Mouse (Mus musculus) lung, embryonic 14.5 days (tissue): Measurements from ENCODE around the gene Trmt2a. TPM values are rescaled to one million over a fixed set of nuclear protein-coding genes. Genes with fewer than 3 reads are reported as not detected.
"Not testable (repeated sequence)": the region's sequence is repeated elsewhere in the genome, so short reads cannot be mapped to it uniquely, and the experiment has no call there.

ENCODE experiments used
- ATAC-seq: fragments of 200-750 bp; cut with Nextera tagmentation; 2 replicates; pipeline ENCODE4 v1.8.0; 2017; ENCODE audit warnings: mild to moderate bottlenecking, moderate TSS enrichment, moderate library complexity; ENCODE audit not compliant: insufficient read depth
- DNase-seq: peaks from one replicate; pipeline ENCODE4 v3.0.0-alpha.2; 2015
- H3K27ac ChIP-seq: fragments of 300-500 bp; sonication (generic); 2 replicates; pipeline ENCODE4 v1.5.1; 2014; ENCODE audit warnings: low read depth, mild to moderate bottlenecking, moderate library complexity
- H3K27me3 ChIP-seq: fragments of 300-500 bp; sonication (generic); 2 replicates; pipeline ENCODE4 v1.6.1; 2014; ENCODE audit warnings: low read length, control low read depth; ENCODE audit not compliant: insufficient read depth
- H3K36me3 ChIP-seq: fragments of 300-500 bp; sonication (generic); 2 replicates; pipeline ENCODE4 v1.6.1; 2014; ENCODE audit warnings: control low read depth; ENCODE audit not compliant: insufficient read depth
- H3K4me1 ChIP-seq: fragments of 300-500 bp; sonication (generic); 2 replicates; pipeline ENCODE4 v1.6.1; 2014; ENCODE audit warnings: antibody characterized with exemption, control low read depth; ENCODE audit not compliant: insufficient read depth
- H3K4me2 ChIP-seq: fragments of 300-500 bp; sonication (generic); 2 replicates; pipeline ENCODE4 v1.6.1; 2014; ENCODE audit warnings: mild to moderate bottlenecking
- H3K4me3 ChIP-seq: fragments of 300-500 bp; sonication (generic); 2 replicates; pipeline ENCODE4 v1.5.1; 2014; ENCODE audit warnings: low read depth, low read length
- H3K9ac ChIP-seq: fragments of 300-500 bp; sonication (generic); 2 replicates; pipeline ENCODE4 v1.6.1; 2014
- H3K9me3 ChIP-seq: fragments of 300-500 bp; sonication (generic); 2 replicates; pipeline ENCODE4 v1.6.1; 2016; ENCODE audit warnings: low read depth, low read length, control low read depth
- CTCF ChIP-seq: IDR thresholded peaks from 2 replicates; pipeline ENCODE4 v1.5.1; 2016; ENCODE audit warnings: antibody characterized with exemption, low read depth
- WGBS: fragments of 180-500 bp; shearing (Covaris S2); extraction: QIAGEN DNeasy Blood & Tissue Kit; methylation state at CpG from one replicate; pipeline ENCODE4 v1.1.7; 2014; 5-methylcytosine and 5-hydroxymethylcytosine counted together
- microRNA counts: library from miRNA; unstranded; fragments of <30 nt; microRNA quantifications from one replicate; lab custom pipeline; 2016
- microRNA-seq: library from miRNA; unstranded; fragments of <30 nt; microRNA quantifications from one replicate; pipeline ENCODE4, GENCODE M21; 2016; ENCODE audit warnings: borderline number of aligned reads
- polyA plus RNA-seq: library from polyadenylated mRNA; unstranded; fragments of >200 nt; fragmentation: Nextera tagmentation; extraction: Ambion mirVana; gene quantifications from 2 replicates; pipeline ENCODE4 v1.2.1, GENCODE M21; 2014

The Trmt2a gene
- polyA plus RNA-seq, 1 experiment from 2014 or later = 81.3 TPM

- Histone ChIP-seq H3K9me3 (no peaks in the 10 kb centered on the region), H3K9ac (peak overlapping the region; percentile 96), H3K36me3 (peaks cover 38% of the 10 kb centered on the region), H3K27ac (peak overlapping the region; percentile 94; the same call in 1 of the 2 replicates), H3K4me2 (peak overlapping the region; percentile 88), H3K4me1 (peaks cover 12% of the 10 kb centered on the region), H3K4me3 (peak overlapping the region; percentile 95), H3K27me3 (no peaks in the 10 kb centered on the region)
- ATAC-seq (no peak), DNase-seq (peak; percentile 56)
- no peak for TF ChIP-seq CTCF
- WGBS = under 1% methylated on average over 4 of the region's 4 CpGs
Measured at GRCm38 (mm10) chr16:18288166-18288565, 39.7 kb downstream of the Trmt2a start.

GRCm38 (mm10) chr16:18288581-18289061, 40.1 kb downstream of the Trmt2a start:
- peak overlapping the region; percentile 88 for H3K4me2 ChIP-seq
- peak; percentile 91 for ATAC-seq
- under 1% methylated on average over 23 of the region's 31 CpGs for WGBS
- TF ChIP-seq CTCF = no peak
- peak overlapping the region; percentile 96 for H3K9ac ChIP-seq
- peak overlapping the region; percentile 95 for H3K4me3 ChIP-seq
- peaks cover 33% of the 10 kb centered on the region for H3K36me3 ChIP-seq
- peak; percentile 77 for DNase-seq
- no peaks in the 10 kb centered on the region for H3K27me3 ChIP-seq
- peaks cover 12% of the 10 kb centered on the region for H3K4me1 ChIP-seq
- peak overlapping the region; percentile 94 for H3K27ac ChIP-seq
- no peaks in the 10 kb centered on the region for H3K9me3 ChIP-seq

GRCm38 (mm10) chr16:18289067-18289588, 40.6 kb downstream of the Trmt2a start, which contains the start of gene Dgcr8:
TSS of gene Dgcr8 (minus strand) at chr16:18289246.
- H3K4me3 ChIP-seq = peak within 1 kb of the TSS; percentile 95
- under 1% methylated on average over 59 of the region's 71 CpGs for WGBS
- ATAC-seq (peak; percentile 99), DNase-seq (peak; percentile 100)
- TF ChIP-seq CTCF = no peak
- peak within 1 kb of the TSS; percentile 94 for H3K27ac ChIP-seq
- peaks cover 12% of the 10 kb centered on the region for H3K4me1 ChIP-seq
- peaks cover 28% of the 10 kb centered on the region for H3K36me3 ChIP-seq
- H3K9me3 ChIP-seq = no peaks in the 10 kb centered on the region
- H3K27me3 ChIP-seq = no peaks in the 10 kb centered on the region
- peak within 1 kb of the TSS; percentile 88 for H3K4me2 ChIP-seq
- peak within 1 kb of the TSS; percentile 96 for H3K9ac ChIP-seq

- not testable (repeated sequence) for H3K27me3 ChIP-seq, H3K9me3 ChIP-seq, DNase-seq
- H3K4me3 ChIP-seq = peak overlapping the region; percentile 95
- ATAC-seq = peak; percentile 4
- peaks cover 12% of the 10 kb centered on the region for H3K4me1 ChIP-seq
- 4% methylated on average over 8 of the region's 10 CpGs for WGBS
- peak overlapping the region; percentile 96 for H3K9ac ChIP-seq
- H3K36me3 ChIP-seq = peaks cover 24% of the 10 kb centered on the region
- peak overlapping the region; percentile 63 for H3K27ac ChIP-seq
- H3K4me2 ChIP-seq = peak overlapping the region; percentile 88
Measured at GRCm38 (mm10) chr16:18289614-18290013, 41.1 kb downstream of the Trmt2a start.

MicroRNA genes within 50 kb of the gene (microRNA counts, 519-probe panel; counts per million panel counts)
- microRNA mmu-miR-1306 (lab: Ali Mortazavi, UCI) = 2,095 counts per million, percentile 25 among the panel's probes with 10 or more counts

Small RNA genes lying within 50 kb of the gene (microRNA-seq; reads per million reads assigned to microRNA genes)
- gene Gm24572 (3.3 reads per million, percentile 10 among the genes with 10 or more reads in this experiment), gene Mir1306 (295 reads per million, percentile 61 among the genes with 10 or more reads in this experiment)

Other genes with a start within 250 kb of the Trmt2a start
- 93.8 and 97.3 TPM in 2 replicates for gene Dgcr6, start 195.8 kb upstream of the Trmt2a start, polyA plus RNA-seq
- gene Prodh, start 158.5 kb upstream of the Trmt2a start, polyA plus RNA-seq = 14.8 and 17.5 TPM in 2 replicates
- 1.3 and 1.7 TPM in 2 replicates for gene Rtn4r, start 121.0 kb upstream of the Trmt2a start, polyA plus RNA-seq
- not detected in 2 replicates for gene Ccdc188, start 30.8 kb upstream of the Trmt2a start, polyA plus RNA-seq
- gene Zdhhc8, start 13.5 kb upstream of the Trmt2a start, polyA plus RNA-seq = 22.0 and 23.8 TPM in 2 replicates
- 776 and 804 TPM in 2 replicates for gene Ranbp1, start 53 bp downstream of the Trmt2a start, polyA plus RNA-seq
- 1.5 and 2.5 TPM in 2 replicates for gene Gm49776, start 9.6 kb downstream of the Trmt2a start, polyA plus RNA-seq
- 42.2 and 44.4 TPM in 2 replicates for gene Dgcr8, start 40.6 kb downstream of the Trmt2a start, polyA plus RNA-seq
- 23.6 and 27.2 TPM in 2 replicates for gene Tango2, start 99.4 kb downstream of the Trmt2a start, polyA plus RNA-seq
- 25.7 and 30.8 TPM in 2 replicates for gene Arvcf, start 99.5 kb downstream of the Trmt2a start, polyA plus RNA-seq
- gene Txnrd2, start 177.7 kb downstream of the Trmt2a start, polyA plus RNA-seq = 18.7 and 21.5 TPM in 2 replicates
- gene Comt, start 178.2 kb downstream of the Trmt2a start, polyA plus RNA-seq = 89.4 and 97.0 TPM in 2 replicates